Mouse (Mus musculus): ENCODE measurements at regions not wholly inside any gene's neighbourhood (a gene's known extent, or its start where the extent isn't known, plus 50 kb on each side); places are given as distances from the start of the nearest gene placed in this dataset.

- H3K27ac ChIP-seq (replicated peaks) = no peak overlapping the region
- H3K4me3 ChIP-seq (replicated peaks) = no peak overlapping the region
- no peak overlapping the region for H3K4me2 ChIP-seq (replicated peaks)
- WGBS = 54% methylated on average over 8 of the region's 8 CpGs
- H3K4me1 ChIP-seq = 0 out of 2 replicates have a peak, but pooled peaks cover 5% of the 10 kb centered on the region
- H3K9me3 ChIP-seq (replicated peaks) = 0 out of 2 replicates have a peak, but pooled peaks cover 4% of the 10 kb centered on the region
- no peak overlapping the region for H3K9ac ChIP-seq
- ATAC-seq (ENCODE audit: insufficient number of reproducible peaks, low FRiP score, low TSS enrichment, low read depth) = no peak
- no peaks in the 10 kb centered on the region for H3K36me3 ChIP-seq
- H3K27me3 ChIP-seq = no peaks in the 10 kb centered on the region
These were observed 92.9 kb downstream of the Zfp365 start for GRCm38 (mm10) chr10:67819534-67819933.

GRCm38 (mm10) chr10:67813901-67814300 is 98.6 kb downstream of the Zfp365 start:
- Histone ChIP-seq H3K9me3 (replicated peaks) (0 out of 2 replicates have a peak, but pooled peaks cover 4% of the 10 kb centered on the region), H3K36me3 (no peaks in the 10 kb centered on the region), H3K4me3 (replicated peaks) (no peak overlapping the region), H3K27me3 (no peaks in the 10 kb centered on the region), H3K4me1 (0 out of 2 replicates have a peak, but pooled peaks cover under 1% of the 10 kb centered on the region), H3K27ac (replicated peaks) (no peak overlapping the region), H3K4me2 (replicated peaks) (no peak overlapping the region), H3K9ac (no peak overlapping the region)
- no peak for ATAC-seq (ENCODE audit: insufficient number of reproducible peaks, low FRiP score, low TSS enrichment, low read depth)
- 83% methylated on average over 4 of the region's 4 CpGs for WGBS

- ATAC-seq (ENCODE audit: insufficient number of reproducible peaks, low FRiP score, low TSS enrichment, low read depth) = no peak
- 22% methylated on average over 4 of the region's 4 CpGs for WGBS
- Histone ChIP-seq H3K9ac (no peak overlapping the region), H3K27ac (replicated peaks) (no peak overlapping the region), H3K4me3 (replicated peaks) (no peak overlapping the region), H3K27me3 (no peaks in the 10 kb centered on the region), H3K36me3 (no peaks in the 10 kb centered on the region), H3K9me3 (replicated peaks) (no peaks in the 10 kb centered on the region), H3K4me2 (replicated peaks) (no peak overlapping the region), H3K4me1 (no peaks in the 10 kb centered on the region)
These were observed 107.3 kb downstream of the Zfp365 start for GRCm38 (mm10) chr10:67805131-67805530.

DNA sequence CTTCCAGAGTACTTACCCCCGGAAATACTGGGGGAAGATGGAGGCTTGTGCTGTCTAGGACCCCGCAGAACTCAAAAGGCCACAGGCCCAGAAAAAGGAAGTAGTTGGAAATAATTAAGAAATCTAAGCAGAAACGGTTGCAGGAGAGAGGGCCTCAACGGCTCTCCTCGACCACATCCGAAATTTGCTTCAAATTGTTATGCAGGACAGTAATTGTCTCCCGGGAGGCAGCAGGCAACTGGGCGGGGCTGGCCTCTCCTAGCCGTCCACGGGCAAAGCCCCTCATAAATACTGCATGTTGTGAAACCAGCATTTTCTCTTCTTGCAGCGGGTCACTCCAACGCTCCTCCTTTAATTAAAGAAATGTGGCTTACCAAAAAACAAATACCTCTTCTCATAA is 107.8 kb downstream of the Zfp365 start:
- no peak for ATAC-seq (ENCODE audit: insufficient number of reproducible peaks, low FRiP score, low TSS enrichment, low read depth)
- Histone ChIP-seq H3K9ac (no peak overlapping the region), H3K4me1 (no peaks in the 10 kb centered on the region), H3K36me3 (no peaks in the 10 kb centered on the region), H3K4me2 (replicated peaks) (no peak overlapping the region), H3K27ac (replicated peaks) (no peak overlapping the region), H3K4me3 (replicated peaks) (no peak overlapping the region), H3K27me3 (no peaks in the 10 kb centered on the region), H3K9me3 (replicated peaks) (no peaks in the 10 kb centered on the region)
- WGBS = 36% methylated on average over 12 of the region's 12 CpGs

GRCm38 (mm10) chr10:67802156-67802555 is 110.3 kb downstream of the Zfp365 start:
- H3K9me3 ChIP-seq (replicated peaks) = no peaks in the 10 kb centered on the region
- ATAC-seq (ENCODE audit: insufficient number of reproducible peaks, low FRiP score, low TSS enrichment, low read depth) = no peak
- H3K4me2 ChIP-seq (replicated peaks) = no peak overlapping the region
- no peak overlapping the region for H3K27ac ChIP-seq (replicated peaks)
- H3K9ac ChIP-seq = no peak overlapping the region
- H3K27me3 ChIP-seq = no peaks in the 10 kb centered on the region
- WGBS = 72% methylated on average over 8 of the region's 8 CpGs
- no peaks in the 10 kb centered on the region for H3K4me1 ChIP-seq
- no peak overlapping the region for H3K4me3 ChIP-seq (replicated peaks)
- H3K36me3 ChIP-seq = no peaks in the 10 kb centered on the region

- no peak overlapping the region for H3K27ac ChIP-seq (replicated peaks)
- H3K4me3 ChIP-seq (replicated peaks) = no peak overlapping the region
- no peak overlapping the region for H3K4me2 ChIP-seq (replicated peaks)
- H3K9me3 ChIP-seq (replicated peaks) = no peaks in the 10 kb centered on the region
- H3K4me1 ChIP-seq = no peaks in the 10 kb centered on the region
- ATAC-seq (ENCODE audit: insufficient number of reproducible peaks, low FRiP score, low TSS enrichment, low read depth) = no peak
- H3K27me3 ChIP-seq = no peaks in the 10 kb centered on the region
- 100% methylated on average over 1 of the region's 1 CpGs for WGBS
- no peaks in the 10 kb centered on the region for H3K36me3 ChIP-seq
- H3K9ac ChIP-seq = no peak overlapping the region
These were observed 110.8 kb downstream of the Zfp365 start for GRCm38 (mm10) chr10:67801619-67802018.

- Histone ChIP-seq H3K4me1 (no peaks in the 10 kb centered on the region), H3K4me2 (replicated peaks) (no peak overlapping the region), H3K9ac (no peak overlapping the region), H3K36me3 (no peaks in the 10 kb centered on the region), H3K9me3 (replicated peaks) (no peaks in the 10 kb centered on the region), H3K4me3 (replicated peaks) (no peak overlapping the region), H3K27me3 (no peaks in the 10 kb centered on the region), H3K27ac (replicated peaks) (no peak overlapping the region)
- no peak for ATAC-seq (ENCODE audit: insufficient number of reproducible peaks, low FRiP score, low TSS enrichment, low read depth)
- 70% methylated on average over 10 of the region's 10 CpGs for WGBS
These were observed 113.5 kb downstream of the Zfp365 start for GRCm38 (mm10) chr10:67798991-67799390.

GRCm38 (mm10) chr10:67793206-67793605 is 119.3 kb downstream of the Zfp365 start:
- no peaks in the 10 kb centered on the region for H3K27me3 ChIP-seq
- no peaks in the 10 kb centered on the region for H3K9me3 ChIP-seq (replicated peaks)
- no peak overlapping the region for H3K4me3 ChIP-seq (replicated peaks)
- H3K36me3 ChIP-seq = no peaks in the 10 kb centered on the region
- ATAC-seq (ENCODE audit: insufficient number of reproducible peaks, low FRiP score, low TSS enrichment, low read depth) = no peak
- 37% methylated on average over 3 of the region's 3 CpGs for WGBS
- no peak overlapping the region for H3K27ac ChIP-seq (replicated peaks)
- no peaks in the 10 kb centered on the region for H3K4me1 ChIP-seq
- no peak overlapping the region for H3K4me2 ChIP-seq (replicated peaks)
- no peak overlapping the region for H3K9ac ChIP-seq

- no peak overlapping the region for H3K9ac ChIP-seq
- H3K36me3 ChIP-seq = no peaks in the 10 kb centered on the region
- ATAC-seq (ENCODE audit: insufficient number of reproducible peaks, low FRiP score, low TSS enrichment, low read depth) = no peak
- H3K27me3 ChIP-seq = no peaks in the 10 kb centered on the region
- WGBS = 84% methylated on average over 12 of the region's 12 CpGs
- no peak overlapping the region for H3K4me3 ChIP-seq (replicated peaks)
- H3K27ac ChIP-seq (replicated peaks) = no peak overlapping the region
- no peaks in the 10 kb centered on the region for H3K4me1 ChIP-seq
- no peak overlapping the region for H3K4me2 ChIP-seq (replicated peaks)
- no peaks in the 10 kb centered on the region for H3K9me3 ChIP-seq (replicated peaks)
These were observed 122.8 kb downstream of the Zfp365 start for GRCm38 (mm10) chr10:67789651-67790050.

GRCm38 (mm10) chr10:67788116-67788515 is 124.3 kb downstream of the Zfp365 start:
- H3K27me3 ChIP-seq = no peaks in the 10 kb centered on the region
- no peaks in the 10 kb centered on the region for H3K36me3 ChIP-seq
- H3K9ac ChIP-seq = no peak overlapping the region
- no peak for ATAC-seq (ENCODE audit: insufficient number of reproducible peaks, low FRiP score, low TSS enrichment, low read depth)
- H3K4me1 ChIP-seq = no peaks in the 10 kb centered on the region
- H3K4me3 ChIP-seq (replicated peaks) = no peak overlapping the region
- H3K4me2 ChIP-seq (replicated peaks) = no peak overlapping the region
- no peak overlapping the region for H3K27ac ChIP-seq (replicated peaks)
- 70% methylated on average over 6 of the region's 6 CpGs for WGBS
- no peaks in the 10 kb centered on the region for H3K9me3 ChIP-seq (replicated peaks)

DNA sequence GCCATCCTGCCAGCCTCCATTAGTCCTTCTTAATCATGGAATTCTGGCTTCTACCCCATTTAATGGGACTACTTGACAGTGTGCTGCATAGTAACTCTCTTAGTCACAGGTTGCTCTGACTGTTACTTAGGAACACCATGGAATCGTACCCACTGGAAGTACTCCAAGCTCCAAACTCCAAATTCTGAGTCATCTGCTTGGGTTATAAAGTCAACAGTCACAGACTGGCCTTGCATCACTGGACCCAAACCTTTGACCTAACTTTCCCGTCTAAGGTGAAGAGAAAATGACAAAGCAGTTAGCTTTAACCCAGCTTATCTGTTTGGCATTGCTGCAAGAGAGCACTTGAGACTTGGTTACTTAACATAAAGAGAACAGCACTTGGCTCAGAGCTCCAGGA is 126.9 kb downstream of the Zfp365 start:
- H3K27ac ChIP-seq (replicated peaks) = no peak overlapping the region
- ATAC-seq (ENCODE audit: insufficient number of reproducible peaks, low FRiP score, low TSS enrichment, low read depth) = no peak
- WGBS = 78% methylated on average over 2 of the region's 2 CpGs
- H3K4me1 ChIP-seq = no peaks in the 10 kb centered on the region
- no peaks in the 10 kb centered on the region for H3K36me3 ChIP-seq
- no peak overlapping the region for H3K4me2 ChIP-seq (replicated peaks)
- H3K9ac ChIP-seq = no peak overlapping the region
- H3K9me3 ChIP-seq (replicated peaks) = no peaks in the 10 kb centered on the region
- no peak overlapping the region for H3K4me3 ChIP-seq (replicated peaks)
- H3K27me3 ChIP-seq = no peaks in the 10 kb centered on the region

GRCm38 (mm10) chr10:67778341-67778740 is 134.1 kb downstream of the Zfp365 start:
- Histone ChIP-seq H3K4me1 (no peaks in the 10 kb centered on the region), H3K27me3 (no peaks in the 10 kb centered on the region), H3K9ac (no peak overlapping the region), H3K4me2 (replicated peaks) (no peak overlapping the region), H3K27ac (replicated peaks) (no peak overlapping the region), H3K36me3 (no peaks in the 10 kb centered on the region), H3K4me3 (replicated peaks) (no peak overlapping the region), H3K9me3 (replicated peaks) (no peaks in the 10 kb centered on the region)
- no peak for ATAC-seq (ENCODE audit: insufficient number of reproducible peaks, low FRiP score, low TSS enrichment, low read depth)
- WGBS = 87% methylated on average over 10 of the region's 10 CpGs
